Mouse (Mus musculus) effector memory CD4-positive, alpha-beta T cell, adult 5 months (primary cell): Measurements from ENCODE around the gene Tmem29. TPM values are rescaled to one million over a fixed set of nuclear protein-coding genes. Genes with fewer than 3 reads are reported as not detected.

Experiments
- polyA plus RNA-seq: library from polyadenylated mRNA; unstranded; fragments of 100-300 nt; shearing (Covaris generic); gene quantifications from one replicate; pipeline ENCODE4 v1.2.1, GENCODE M21; 2017

Gene Tmem29
- polyA plus RNA-seq: 10.6 TPM

DNA sequence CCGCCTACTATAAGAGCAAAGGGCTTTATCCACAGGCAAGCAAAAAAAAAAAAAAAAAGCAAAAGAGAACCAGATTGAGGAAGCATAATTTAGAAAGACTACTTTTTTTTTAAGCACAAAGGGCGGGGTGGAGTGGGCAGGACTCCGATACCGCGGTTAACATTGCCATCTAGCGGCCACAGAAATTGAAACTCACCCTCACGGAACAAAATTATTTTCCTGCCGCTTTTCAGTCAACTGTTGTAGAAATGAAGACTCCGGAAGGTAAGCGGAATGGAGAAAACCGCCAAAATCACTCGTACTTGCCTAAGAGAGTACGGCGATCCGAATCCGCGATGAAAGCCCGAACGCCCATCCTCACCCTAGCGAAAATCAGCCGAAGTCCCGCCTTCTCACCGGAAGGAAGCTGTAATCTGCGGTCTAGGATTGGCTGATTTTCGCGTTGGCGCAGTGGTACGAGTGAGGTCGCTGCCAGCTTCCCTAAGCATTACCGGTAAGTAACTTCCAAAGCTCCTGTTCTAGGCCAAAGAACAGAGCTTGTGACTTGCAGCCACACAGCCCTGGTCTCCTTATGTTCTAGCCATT is at the start of gene Tmem29:
TSS of gene Tmem29 (minus strand) at position 389 of the 585 bp plus-strand sequence.

Other genes starting within 250 kb of the Tmem29 start
- not detected for gene Alas2, start 88.2 kb upstream of the Tmem29 start, polyA plus RNA-seq
- gene Pfkfb1, start 129.1 kb upstream of the Tmem29 start, polyA plus RNA-seq: 2.5 TPM
- 12.2 TPM for gene Apex2, start 130.7 kb upstream of the Tmem29 start, polyA plus RNA-seq
- gene Tro, start 198.4 kb upstream of the Tmem29 start, polyA plus RNA-seq: not detected